Mouse (Mus musculus): Measurements from ENCODE around the gene Syndig1l.
A peak's percentile ranks its signal among the peaks of the same experiment; 100 is the strongest.

Gene Syndig1l

DNA sequence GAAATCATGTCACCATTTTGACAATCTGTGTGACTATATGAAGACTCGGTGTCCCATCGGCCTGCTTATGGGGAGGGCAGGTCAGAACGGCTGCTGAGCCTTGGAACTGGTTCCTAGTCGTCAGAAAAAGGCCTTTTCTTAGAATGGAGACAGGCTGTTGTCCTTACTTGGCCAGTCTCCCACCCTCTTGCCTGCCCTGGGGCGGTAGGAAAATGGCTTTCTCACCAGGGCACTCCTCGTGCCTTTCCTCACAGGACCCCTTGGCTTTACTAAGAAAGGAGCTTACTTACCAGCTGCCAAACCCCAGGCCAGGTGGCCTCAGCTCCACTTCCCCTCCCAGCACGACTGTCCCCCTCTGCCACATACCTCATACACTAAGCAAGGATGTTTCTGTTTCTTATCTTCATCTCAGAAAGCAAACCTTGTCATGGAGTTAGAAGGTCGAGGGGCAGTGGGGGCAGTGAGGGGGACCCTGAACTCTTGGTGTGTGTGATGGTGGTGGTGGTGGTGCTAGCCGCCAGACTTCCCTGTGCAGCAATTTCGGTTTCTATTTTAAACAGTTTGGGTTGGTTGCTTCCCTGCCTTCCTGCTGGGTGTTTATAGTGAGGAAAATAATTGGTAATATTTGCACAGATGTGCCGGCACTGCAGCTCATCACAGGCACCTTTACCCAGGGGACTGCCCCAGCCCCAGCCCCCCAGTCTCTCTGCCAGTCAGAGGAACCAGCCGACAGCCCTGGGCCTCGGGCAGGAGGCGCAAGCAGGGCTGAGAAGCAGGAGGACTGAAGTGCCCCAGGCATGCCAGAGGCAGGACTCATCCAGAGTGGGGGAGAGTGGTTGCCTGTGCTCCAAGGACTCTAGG is 23.7 kb downstream of the Syndig1l start:
- no peak for DNase-seq (ENCODE audit: low spot score in 2 of 2)

- no peak for DNase-seq (ENCODE audit: low spot score in 2 of 2)
Measured at GRCm38 (mm10) chr12:84671646-84672045, 27.0 kb downstream of the Syndig1l start.

GRCm38 (mm10) chr12:84670555-84670954 is 28.1 kb downstream of the Syndig1l start:
- DNase-seq (ENCODE audit: low spot score in 2 of 2), result no peak

DNA sequence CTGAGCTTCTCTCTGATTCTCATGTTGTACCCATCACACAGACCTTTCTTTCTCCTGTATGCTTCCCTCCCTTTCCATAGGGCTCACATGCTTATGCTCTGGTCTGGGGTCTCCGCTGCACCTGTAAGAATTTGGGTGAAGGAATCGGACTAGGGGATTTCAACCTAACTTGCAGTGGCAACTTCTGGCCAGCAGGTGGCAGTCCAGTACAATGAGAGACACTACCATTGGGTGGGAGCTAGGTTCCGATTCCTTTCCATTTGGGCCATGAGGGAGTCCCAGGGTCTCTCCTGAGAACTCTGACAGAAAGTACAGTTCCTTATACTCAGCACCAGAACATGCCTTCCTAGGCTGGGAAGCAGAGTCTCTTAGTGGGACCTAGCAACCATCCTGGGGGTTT is 44.7 kb downstream of the Syndig1l start:
- peak; percentile 59 to 74 for DNase-seq (ENCODE audit: low spot score in 2 of 2)

DNA sequence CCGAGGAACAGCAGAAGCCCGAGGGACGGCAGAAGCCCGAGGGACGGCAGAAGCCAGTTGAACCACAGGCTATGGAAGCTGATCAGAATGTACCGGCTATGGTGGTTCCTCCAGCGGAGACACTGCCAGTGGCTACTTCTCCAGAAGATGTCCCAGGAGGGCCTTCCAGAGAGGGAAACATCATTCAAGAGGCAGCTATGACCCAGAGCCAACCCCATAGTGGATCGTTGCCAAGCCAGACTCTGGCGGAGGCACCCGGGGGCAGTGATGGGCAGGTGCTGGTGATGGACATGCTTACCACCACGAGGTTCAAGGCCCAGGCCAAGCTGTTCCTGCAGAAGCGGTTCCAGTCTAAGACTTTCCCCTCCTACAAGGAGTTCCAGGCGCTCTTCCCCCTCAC is 48.4 kb downstream of the Syndig1l start:
- no peak for DNase-seq (ENCODE audit: low spot score in 2 of 2)

- no peak for DNase-seq (ENCODE audit: low spot score in 2 of 2)
Measured at GRCm38 (mm10) chr12:84640654-84641053, 58.0 kb downstream of the Syndig1l start, which contains the start of gene Vrtn. Gene Vrtn, plus strand, starts transcription at chr12:84641019.

- no peak for DNase-seq (ENCODE audit: low spot score in 2 of 2)
Measured at GRCm38 (mm10) chr12:84640253-84640652, 58.4 kb downstream of the Syndig1l start.

GRCm38 (mm10) chr12:84631867-84632266 is 66.8 kb downstream of the Syndig1l start:
- DNase-seq (ENCODE audit: low spot score in 2 of 2), result no peak
